Mouse (Mus musculus) CH12.LX (cell line): ENCODE data around the gene Ehmt2.

ENCODE experiments used
- CHD1 ChIP-seq: IDR thresholded peaks from 2 replicates; pipeline ENCODE4 v1.6.1; 2012; ENCODE audit warnings: low read depth, low read length, improper control_type of control experiment, inconsistent platforms
- E2F4 ChIP-seq: IDR thresholded peaks from 2 replicates; pipeline ENCODE4 v1.6.1; 2011; ENCODE audit warnings: low read depth, low read length, improper control_type of control experiment; ENCODE audit not compliant: insufficient replicate concordance
- EP300 ChIP-seq: IDR thresholded peaks from 2 replicates; pipeline ENCODE4 v1.6.1; 2011; ENCODE audit warnings: low read length, improper control_type of control experiment
- ETS1 ChIP-seq: conservative IDR thresholded peaks from 2 replicates; pipeline ENCODE4 v1.6.1; 2012; ENCODE audit warnings: low read depth, mild to moderate bottlenecking, inconsistent platforms, low read length, improper control_type of control experiment, moderate library complexity
- HCFC1 ChIP-seq: IDR thresholded peaks from 2 replicates; pipeline ENCODE4 v1.6.1; 2012; ENCODE audit warnings: low read depth, mild to moderate bottlenecking, inconsistent platforms, low read length, improper control_type of control experiment
- MAX ChIP-seq: IDR thresholded peaks from 2 replicates; pipeline ENCODE4 v1.6.1; 2011; ENCODE audit warnings: low read length, improper control_type of control experiment
- NELFE ChIP-seq: IDR thresholded peaks from 2 replicates; pipeline ENCODE4 v1.6.1; 2011; ENCODE audit warnings: low read depth, low read length, improper control_type of control experiment
- NRF1 ChIP-seq: IDR thresholded peaks from 2 replicates; pipeline ENCODE4 v1.6.1; 2014; ENCODE audit warnings: low read depth, mild to moderate bottlenecking, inconsistent platforms, low read length, improper control_type of control experiment, moderate library complexity
- POLR2A ChIP-seq: IDR thresholded peaks from 2 replicates; pipeline ENCODE4 v1.6.1; 2011; ENCODE audit warnings: low read depth, mild to moderate bottlenecking, improper control_type of control experiment, low read length
- RAD21 ChIP-seq: IDR thresholded peaks from 2 replicates; pipeline ENCODE4 v1.6.1; 2011; ENCODE audit warnings: low read depth, mild to moderate bottlenecking, low read length, improper control_type of control experiment, moderate library complexity

GRCm38 (mm10) chr17:34884704-34885103 is 13.6 kb upstream of the Ehmt2 start:
- no peak for TF ChIP-seq NELFE
- TF ChIP-seq POLR2A = no peak
- TF ChIP-seq HCFC1 = no peak
- no peak for TF ChIP-seq EP300
- no peak for TF ChIP-seq CHD1
- no peak for TF ChIP-seq RAD21
- no peak for TF ChIP-seq MAX
- TF ChIP-seq NRF1 = no peak
- no peak for TF ChIP-seq E2F4
- TF ChIP-seq ETS1 = no peak
